Mouse (Mus musculus) B cell, adult 67 days (primary cell): ENCODE results near the gene Map4k3. TPM values are rescaled to one million over a fixed set of nuclear protein-coding genes. Genes with fewer than 3 reads are reported as not detected.

Experiments
- total RNA-seq, 2 experiments: library from RNA; stranded (reverse); gene quantifications; 4 replicates each; pipeline ENCODE4 v1.2.4; 2023

Map4k3 gene
- 10 to 100 TPM; 18.4 to 23.8 TPM for total RNA-seq

DNA sequence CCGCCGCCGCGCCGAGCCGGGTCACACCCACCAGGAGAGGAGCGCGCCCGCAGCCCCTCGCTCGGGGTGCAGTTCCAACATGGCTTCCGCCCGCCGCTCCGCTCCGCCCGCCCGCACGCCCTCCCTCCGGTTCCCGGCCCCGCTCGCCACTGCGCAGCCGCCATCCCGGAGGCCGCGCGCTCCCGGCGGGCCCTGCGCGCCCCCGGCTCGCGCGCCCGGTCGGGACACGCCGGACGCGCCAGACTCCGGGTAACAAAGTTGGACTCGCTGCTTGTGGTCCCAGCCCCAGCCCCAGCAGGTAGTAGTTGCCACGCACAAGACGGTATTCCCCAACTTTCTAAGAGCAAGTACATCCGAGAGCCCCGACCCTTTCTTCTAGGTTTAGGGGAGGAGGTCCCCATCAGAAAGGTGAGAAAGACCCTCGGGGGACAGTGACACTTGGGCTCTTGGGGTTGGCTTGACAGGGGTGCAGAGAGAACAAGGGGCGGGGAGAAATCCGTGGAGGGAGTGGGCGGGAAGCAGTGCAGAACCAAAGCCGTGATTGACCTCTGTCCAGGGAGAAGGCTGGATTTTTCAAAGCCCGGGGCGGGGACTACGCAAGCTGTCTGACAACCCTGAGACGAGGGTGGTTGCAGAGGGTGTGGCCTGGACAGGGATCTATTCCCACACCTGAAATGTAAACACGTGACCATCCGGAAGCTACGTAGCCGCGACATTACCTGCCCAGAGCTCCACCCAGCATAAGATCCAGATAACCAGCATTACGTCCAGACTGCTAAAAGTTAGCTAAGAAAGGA lies at the start of gene Map4k3:
Map4k3 (minus strand) TSS at position 424 of the 797 bp plus-strand sequence.

GRCm38 (mm10) chr17:80577639-80578038 lies 150.6 kb downstream of the Map4k3 start, which contains the start of gene Cdkl4:
TSS of gene Cdkl4 (minus strand) at chr17:80577813.

Other genes starting within 250 kb of the Map4k3 start
- 10 to 100 TPM; 24.1 to 28.4 TPM for gene Sos1, start 248.0 kb downstream of the Map4k3 start, total RNA-seq
- under 1 TPM in 1 of 2 experiments, not detected in 1; 0.26 TPM for gene Cdkl4, start 150.7 kb downstream of the Map4k3 start, total RNA-seq
- gene Tmem178, start 216.1 kb upstream of the Map4k3 start, total RNA-seq = not detected